ENCODE assay signal across 9 mouse cellular contexts in genomic region chr8:111090126-111090525, GRCm38 (mm10). TPM values are rescaled to one million over a fixed set of nuclear protein-coding genes. Genes with fewer than 3 reads are reported as not detected.
DNase-seq lines count a peak whose midpoint lies in the region; ATAC-seq and TF ChIP-seq lines count a peak whose summit lies in the region.
"Had no signal": no experiment of that assay in that cellular context is flagged by ENCODE, and none has a peak within 500 bp of the region (broad histone marks: within the 10 kb centered on the region; RNA-seq: fewer than 3 reads in every experiment).

No protein-coding gene starts in this region.

- 5% methylated on average over 2 of the region's 2 CpGs for WGBS in kidney, embryonic 14.5 days
- 0% methylated on average over 2 of the region's 2 CpGs for WGBS in hindbrain, postnatal 0 days
- WGBS in neural tube, embryonic 11.5 days = 0% methylated on average over 2 of the region's 2 CpGs

- no peaks in the 10 kb centered on the region for H3K27me3 ChIP-seq in kidney, embryonic 14.5 days (ENCODE audit: control insufficient read depth, insufficient read depth, low read length)
- H3K27me3 ChIP-seq in hindbrain, postnatal 0 days (ENCODE audit: insufficient read depth, low read length) = no peaks in the 10 kb centered on the region
- H3K27me3 ChIP-seq in neural tube, embryonic 11.5 days (ENCODE audit: control insufficient read depth, insufficient read depth, low read length) = no peaks in the 10 kb centered on the region

- H3K4me2 ChIP-seq in kidney, embryonic 14.5 days (replicated peaks; ENCODE audit: low read depth, low read length) = no peak overlapping the region
- no peak overlapping the region for H3K4me2 ChIP-seq in hindbrain, postnatal 0 days (ENCODE audit: low read depth, low read length)
- H3K4me2 ChIP-seq in neural tube, embryonic 11.5 days (ENCODE audit: low read depth) = no peak overlapping the region

- peak; percentile 87 for TF ChIP-seq CTCF in hindbrain, postnatal 0 days (IDR thresholded peaks at IDR 0.05; ENCODE audit: low read depth)

- peak; percentile 40 for DNase-seq in kidney, adult 11 months
- DNase-seq in adrenal gland, postnatal 25 days = peak; percentile 83
- peak; percentile 54 for DNase-seq in embryo, embryonic 11.5 days (ENCODE audit: low read depth, low spot score)
- DNase-seq in hindbrain, postnatal 0 days (ENCODE audit: low spot score) = peak; percentile 89
- peak; percentile 82 for DNase-seq in left cerebral cortex, postnatal 4 days
- DNase-seq in neural tube, embryonic 11.5 days (ENCODE audit: low spot score) = peak; percentile 69
- DNase-seq in testis, postnatal 10 days (ENCODE audit: low spot score) = peak; percentile 91

- H3K36me3 ChIP-seq in kidney, embryonic 14.5 days (ENCODE audit: control insufficient read depth, insufficient read depth, low read length) = no peaks in the 10 kb centered on the region
- no peaks in the 10 kb centered on the region for H3K36me3 ChIP-seq in hindbrain, postnatal 0 days (ENCODE audit: insufficient read depth, low read length)
- no peaks in the 10 kb centered on the region for H3K36me3 ChIP-seq in neural tube, embryonic 11.5 days (ENCODE audit: control insufficient read depth, insufficient read depth, low read length)

- intact Hi-C loops in left cerebral cortex, postnatal 4 days (cut with DNase I) = loop anchor here (5.0 kb wide), 1 partner anchor 33 kb away; the partner anchor contains the start of gene Exosc6

- H3K4me3 ChIP-seq in kidney, embryonic 14.5 days (ENCODE audit: low read length) = no peak overlapping the region
- H3K4me3 ChIP-seq in hindbrain, postnatal 0 days (ENCODE audit: low read length) = no peak overlapping the region
- no peak overlapping the region for H3K4me3 ChIP-seq in neural tube, embryonic 11.5 days (ENCODE audit: low read depth, low read length)

- no peak overlapping the region for H3K27ac ChIP-seq in kidney, embryonic 14.5 days (ENCODE audit: low read depth, low read length)
- no peak overlapping the region for H3K27ac ChIP-seq in hindbrain, postnatal 0 days
- no peak overlapping the region for H3K27ac ChIP-seq in neural tube, embryonic 11.5 days (ENCODE audit: low read depth, low read length)

- H3K9me3 ChIP-seq in kidney, embryonic 14.5 days (ENCODE audit: control insufficient read depth, low read length) = no peaks in the 10 kb centered on the region
- H3K9me3 ChIP-seq in hindbrain, postnatal 0 days (ENCODE audit: low read length) = no peaks in the 10 kb centered on the region
- H3K9me3 ChIP-seq in neural tube, embryonic 11.5 days (ENCODE audit: control insufficient read depth, low read length) = no peaks in the 10 kb centered on the region

- H3K4me1 ChIP-seq in kidney, embryonic 14.5 days (ENCODE audit: control insufficient read depth, insufficient read depth, low read length) = no peaks in the 10 kb centered on the region
- H3K4me1 ChIP-seq in hindbrain, postnatal 0 days (ENCODE audit: insufficient read depth, low read length) = no peaks in the 10 kb centered on the region
- H3K4me1 ChIP-seq in neural tube, embryonic 11.5 days (ENCODE audit: control insufficient read depth, insufficient read depth, low read length) = no peaks in the 10 kb centered on the region; the same call in 1 of the 2 replicates

- ATAC-seq in kidney, embryonic 14.5 days (ENCODE audit: low FRiP score, low TSS enrichment) = no peak
- ATAC-seq in hindbrain, postnatal 0 days = peak; percentile 55; the same call in 1 of the 2 replicates
- no peak for ATAC-seq in neural tube, embryonic 11.5 days (ENCODE audit: insufficient read depth, low FRiP score, low TSS enrichment)

- H3K9ac ChIP-seq in kidney, embryonic 14.5 days (ENCODE audit: low read depth, low read length) = no peak overlapping the region
- H3K9ac ChIP-seq in hindbrain, postnatal 0 days (replicated peaks; ENCODE audit: low read length) = no peak overlapping the region
- no peak overlapping the region for H3K9ac ChIP-seq in neural tube, embryonic 11.5 days (ENCODE audit: low read length)

RNA-seq across cellular contexts. Expression of gene Clec18a, which starts 2.1 kb away (rescaled TPM):
- polyA plus RNA-seq in kidney, embryonic 14.5 days (2014; fragmentation: Nextera tagmentation; extraction: Ambion mirVana) = 51.6 and 59.0 TPM in 2 replicates
- total RNA-seq in adrenal gland, postnatal 25 days (2021) = not detected in 2 replicates
- not detected in 2 replicates for total RNA-seq in hindbrain, postnatal 0 days (2014; rRNA removed)
- polyA plus RNA-seq in hindbrain, postnatal 0 days (2015; fragmentation: Nextera tagmentation; extraction: Ambion mirVana) = 0.55 and 0.58 TPM in 2 replicates
- under 1 TPM in 1 of 2 experiments, not detected in 1; 0.14 TPM for total RNA-seq in left cerebral cortex, postnatal 4 days (2021)
- polyA plus RNA-seq in neural tube, embryonic 11.5 days (2014; fragmentation: Nextera tagmentation; extraction: Ambion mirVana) = 0.38 and 0.55 TPM in 2 replicates

RNA-seq across cellular contexts. Expression of gene Pdpr, which starts 4.3 kb away (rescaled TPM):
- 3.9 and 8.6 TPM in 2 replicates for polyA plus RNA-seq in kidney, embryonic 14.5 days (2014; fragmentation: Nextera tagmentation; extraction: Ambion mirVana)
- total RNA-seq in adrenal gland, postnatal 25 days (2021) = 33.4 and 43.5 TPM in 2 replicates
- 29.6 and 34.0 TPM in 2 replicates for total RNA-seq in hindbrain, postnatal 0 days (2014; rRNA removed)
- polyA plus RNA-seq in hindbrain, postnatal 0 days (2015; fragmentation: Nextera tagmentation; extraction: Ambion mirVana) = 10.3 and 10.7 TPM in 2 replicates
- 10 to 100 TPM; 31.0 to 32.8 TPM for total RNA-seq in left cerebral cortex, postnatal 4 days (2021)
- polyA plus RNA-seq in neural tube, embryonic 11.5 days (2014; fragmentation: Nextera tagmentation; extraction: Ambion mirVana) = 5.3 and 6.2 TPM in 2 replicates

RNA-seq across cellular contexts. Expression of gene Exosc6, which starts 34.0 kb away (rescaled TPM):
- 53.3 and 77.3 TPM in 2 replicates for polyA plus RNA-seq in kidney, embryonic 14.5 days (2014; fragmentation: Nextera tagmentation; extraction: Ambion mirVana)
- not detected in 2 replicates for total RNA-seq in adrenal gland, postnatal 25 days (2021)
- total RNA-seq in hindbrain, postnatal 0 days (2014; rRNA removed) = 11.8 TPM in 1 of 2 replicates, not detected in the other
- not detected in 2 replicates for polyA plus RNA-seq in hindbrain, postnatal 0 days (2015; fragmentation: Nextera tagmentation; extraction: Ambion mirVana)
- total RNA-seq in left cerebral cortex, postnatal 4 days (2021) = not detected
- polyA plus RNA-seq in neural tube, embryonic 11.5 days (2014; fragmentation: Nextera tagmentation; extraction: Ambion mirVana) = 11.4 and 16.4 TPM in 2 replicates
- polyA plus RNA-seq: frontal cortex, adult 2 months had no signal

RNA-seq across cellular contexts. Expression of gene Aars, which starts 57.2 kb away (rescaled TPM):
- polyA plus RNA-seq in kidney, embryonic 14.5 days (2014; fragmentation: Nextera tagmentation; extraction: Ambion mirVana) = 37.9 and 59.7 TPM in 2 replicates
- total RNA-seq in adrenal gland, postnatal 25 days (2021) = 163 and 173 TPM in 2 replicates
- total RNA-seq in hindbrain, postnatal 0 days (2014; rRNA removed) = 97.9 and 99.5 TPM in 2 replicates
- polyA plus RNA-seq in hindbrain, postnatal 0 days (2015; fragmentation: Nextera tagmentation; extraction: Ambion mirVana) = 74.3 and 82.2 TPM in 2 replicates
- total RNA-seq in left cerebral cortex, postnatal 4 days (2021) = 100 to 1,000 TPM in 1 of 2 experiments, 10 to 100 TPM in 1; 98.4 to 108 TPM
- polyA plus RNA-seq in neural tube, embryonic 11.5 days (2014; fragmentation: Nextera tagmentation; extraction: Ambion mirVana) = 79.7 and 89.6 TPM in 2 replicates

RNA-seq across cellular contexts. Expression of gene Ddx19b, which starts 58.6 kb away (rescaled TPM):
- 2.3 and 6.7 TPM in 2 replicates for polyA plus RNA-seq in kidney, embryonic 14.5 days (2014; fragmentation: Nextera tagmentation; extraction: Ambion mirVana)
- total RNA-seq in adrenal gland, postnatal 25 days (2021) = 9.3 and 12.4 TPM in 2 replicates
- total RNA-seq in hindbrain, postnatal 0 days (2014; rRNA removed) = 12.8 and 13.1 TPM in 2 replicates
- 5.4 and 5.8 TPM in 2 replicates for polyA plus RNA-seq in hindbrain, postnatal 0 days (2015; fragmentation: Nextera tagmentation; extraction: Ambion mirVana)
- total RNA-seq in left cerebral cortex, postnatal 4 days (2021) = 10 to 100 TPM; 21.3 to 21.6 TPM
- polyA plus RNA-seq in neural tube, embryonic 11.5 days (2014; fragmentation: Nextera tagmentation; extraction: Ambion mirVana) = 7.3 and 7.4 TPM in 2 replicates

Comparison
In these comparisons a context has a peak if more than half of its experiments do, and no peak if none do; other contexts are left out.
1. DNase-seq: peak in every context shown above with its lines; median percentile 91 in testis, postnatal 10 days; 89 in hindbrain, postnatal 0 days; 83 in adrenal gland, postnatal 25 days; 82 in left cerebral cortex, postnatal 4 days; 69 in neural tube, embryonic 11.5 days; 54 in embryo, embryonic 11.5 days; 40 in kidney, adult 11 months.